Mouse (Mus musculus) forebrain, embryonic 14.5 days (tissue): ENCODE measurements around the gene Elof1. TPM values are rescaled to one million over a fixed set of nuclear protein-coding genes. Genes with fewer than 3 reads are reported as not detected.
"Not testable (repeated sequence)": the region's sequence is repeated elsewhere in the genome, so short reads cannot be mapped to it uniquely, and the experiment has no call there.

ENCODE experiments used
- ATAC-seq: fragments of 200-750 bp; cut with Nextera tagmentation; 2 replicates; pipeline ENCODE4 v1.8.0; 2017; ENCODE audit warnings: mild to moderate bottlenecking, moderate library complexity
- DNase-seq: peaks from one replicate; pipeline ENCODE4 v3.0.0-alpha.2; 2015; ENCODE audit warnings: low spot score
- H3K27ac ChIP-seq: fragments of 300-500 bp; sonication (generic); 2 replicates; pipeline ENCODE4 v1.5.1; 2014; ENCODE audit warnings: low read depth, mild to moderate bottlenecking, control low read depth, low read length, moderate library complexity
- H3K27me3 ChIP-seq: fragments of 300-500 bp; sonication (generic); replicated peaks from 2 replicates; pipeline ENCODE4 v1.6.1; 2014; ENCODE audit warnings: low read length, control low read depth, mixed read lengths; ENCODE audit not compliant: control insufficient read depth, insufficient read depth
- H3K36me3 ChIP-seq: fragments of 300-500 bp; sonication (generic); 2 replicates; pipeline ENCODE4 v1.6.1; 2014; ENCODE audit warnings: low read length, control low read depth; ENCODE audit not compliant: control insufficient read depth, insufficient read depth
- H3K4me1 ChIP-seq: fragments of 300-500 bp; sonication (generic); 2 replicates; pipeline ENCODE4 v1.6.1; 2014; ENCODE audit warnings: antibody characterized with exemption, low read length, control low read depth; ENCODE audit not compliant: control insufficient read depth, insufficient read depth
- H3K4me2 ChIP-seq: fragments of 300-500 bp; sonication (generic); 2 replicates; pipeline ENCODE4 v1.6.1; 2014; ENCODE audit warnings: mild to moderate bottlenecking, control low read depth, low read length
- H3K4me3 ChIP-seq: fragments of 300-500 bp; sonication (generic); 2 replicates; pipeline ENCODE4 v1.5.1; 2014; ENCODE audit warnings: low read depth, low read length, control low read depth
- H3K9ac ChIP-seq: fragments of 300-500 bp; sonication (generic); 2 replicates; pipeline ENCODE4 v1.6.1; 2014; ENCODE audit warnings: mild to moderate bottlenecking, low read length, control low read depth, moderate library complexity
- H3K9me3 ChIP-seq: fragments of 300-500 bp; sonication (generic); replicated peaks from 2 replicates; pipeline ENCODE4 v1.6.1; 2016; ENCODE audit warnings: low read length, control low read depth, mixed read lengths; ENCODE audit not compliant: control insufficient read depth
- WGBS: fragments of 180-500 bp; shearing (Covaris S2); extraction: QIAGEN DNeasy Blood & Tissue Kit; methylation state at CpG from one replicate; pipeline ENCODE4 v1.1.7; 2014; 5-methylcytosine and 5-hydroxymethylcytosine counted together
- polyA plus RNA-seq: library from polyadenylated mRNA; unstranded; fragments of >200 nt; fragmentation: Nextera tagmentation; extraction: Ambion mirVana; gene quantifications from 2 replicates; pipeline ENCODE4 v1.2.1, GENCODE M21; 2014

Gene Elof1
- polyA plus RNA-seq, 1 experiment from 2014 or later = 240 TPM

DNA sequence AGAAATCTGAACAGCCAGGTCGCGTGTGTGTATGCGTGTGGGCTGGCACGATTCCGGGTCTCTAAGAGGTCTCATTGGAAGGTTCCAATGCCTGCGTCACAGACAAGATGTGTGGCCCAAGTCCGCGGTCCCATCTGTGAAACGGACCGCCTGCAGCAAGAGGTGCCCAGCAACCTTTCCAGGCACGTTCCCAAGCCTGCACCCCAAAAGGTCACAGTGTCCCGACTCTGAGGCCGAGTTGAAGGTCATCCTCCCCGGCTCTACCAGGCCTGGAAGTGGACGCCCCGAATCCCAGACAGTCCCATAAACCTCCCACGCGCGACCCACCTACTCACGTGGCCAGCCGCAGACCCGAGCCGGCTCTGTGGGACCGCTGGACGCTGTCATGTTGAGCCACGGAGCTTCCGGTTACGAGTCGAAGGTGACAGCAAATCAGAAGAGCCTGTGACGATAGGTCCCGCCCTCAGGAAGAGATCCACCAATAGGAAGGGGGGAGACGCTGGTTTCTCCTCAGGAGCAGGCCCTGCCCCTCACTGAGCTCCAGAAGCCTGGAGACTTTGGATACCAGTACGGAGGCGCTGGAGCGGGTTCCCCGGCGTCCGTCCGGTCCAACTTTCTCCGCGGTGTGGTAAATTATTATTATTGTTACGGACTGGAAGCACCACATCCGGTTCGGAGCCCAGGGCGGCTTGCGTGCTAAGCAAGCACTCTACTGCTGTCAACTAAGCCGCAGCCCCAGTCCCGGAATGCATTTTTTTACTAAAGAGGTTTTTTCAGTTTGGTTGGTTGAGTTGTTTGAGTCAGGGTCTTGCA is 31.7 kb downstream of the Elof1 start, which contains the start of gene Ecsit:
TSS of gene Ecsit (minus strand) at position 417 of the 813 bp plus-strand sequence.
- Histone ChIP-seq H3K36me3 (0 out of 2 replicates have a peak, but pooled peaks cover 6% of the 10 kb centered on the region), H3K4me1 (no peaks in the 10 kb centered on the region; the same call in 1 of the 2 replicates), H3K4me3 (peak within 1 kb of the TSS; percentile 78), H3K27ac (peak within 1 kb of the TSS; percentile 21; the same call in 1 of the 2 replicates), H3K9me3 (no peaks in the 10 kb centered on the region), H3K27me3 (no peaks in the 10 kb centered on the region), H3K9ac (peak within 1 kb of the TSS; percentile 79), H3K4me2 (peak within 1 kb of the TSS; percentile 67)
- peak; percentile 98 for DNase-seq
- ATAC-seq = peak; percentile 100
- WGBS = under 1% methylated on average over 48 of the region's 48 CpGs

DNA sequence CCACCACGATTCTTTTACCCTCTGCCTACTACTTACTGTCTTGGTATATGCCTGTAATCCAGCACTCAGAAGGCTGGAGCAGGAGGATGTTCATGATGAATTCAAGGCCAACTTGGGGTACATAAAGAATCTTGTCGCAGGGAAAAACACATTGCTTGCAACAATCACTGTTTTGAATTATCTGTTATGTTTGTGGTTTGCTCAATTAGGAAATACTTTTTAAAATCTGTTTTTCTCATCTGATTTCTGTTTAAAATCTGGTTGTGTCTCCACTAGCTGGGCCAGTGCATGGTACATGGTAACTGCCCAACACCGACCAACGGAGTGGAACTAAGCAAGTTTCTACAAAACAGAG is 32.3 kb downstream of the Elof1 start:
- WGBS = 29% methylated on average over 4 of the region's 4 CpGs
- no peaks in the 10 kb centered on the region for H3K27me3 ChIP-seq
- H3K4me3 ChIP-seq = peak overlapping the region; percentile 78
- no peak for DNase-seq
- no peak for ATAC-seq
- H3K27ac ChIP-seq = no peak overlapping the region
- H3K9ac ChIP-seq = peak overlapping the region; percentile 79
- H3K4me1 ChIP-seq = no peaks in the 10 kb centered on the region; the same call in 1 of the 2 replicates
- 0 out of 2 replicates have a peak, but pooled peaks cover 11% of the 10 kb centered on the region for H3K36me3 ChIP-seq
- H3K9me3 ChIP-seq = no peaks in the 10 kb centered on the region
- H3K4me2 ChIP-seq = peak overlapping the region; percentile 67

- no peak overlapping the region for H3K4me2 ChIP-seq
- no peaks in the 10 kb centered on the region for H3K27me3 ChIP-seq
- peaks cover 45% of the 10 kb centered on the region for H3K36me3 ChIP-seq
- H3K9ac ChIP-seq = no peak overlapping the region
- WGBS = 96% methylated on average over 23 of the region's 23 CpGs
- no peak overlapping the region for H3K4me3 ChIP-seq
- H3K27ac ChIP-seq = no peak overlapping the region
- H3K9me3 ChIP-seq = no peaks in the 10 kb centered on the region
- no peak for ATAC-seq
- no peaks in the 10 kb centered on the region for H3K4me1 ChIP-seq
- no peak for DNase-seq
Observed at GRCm38 (mm10) chr9:22076223-22076622, 40.7 kb downstream of the Elof1 start.

GRCm38 (mm10) chr9:22075778-22076177 is 41.2 kb downstream of the Elof1 start:
- not testable (repeated sequence) for H3K27me3 ChIP-seq, H3K4me2 ChIP-seq, H3K9me3 ChIP-seq, H3K27ac ChIP-seq, H3K4me1 ChIP-seq, DNase-seq, ATAC-seq, H3K4me3 ChIP-seq, H3K9ac ChIP-seq
- WGBS = 79% methylated on average over 5 of the region's 5 CpGs
- H3K36me3 ChIP-seq = peaks cover 45% of the 10 kb centered on the region

DNA sequence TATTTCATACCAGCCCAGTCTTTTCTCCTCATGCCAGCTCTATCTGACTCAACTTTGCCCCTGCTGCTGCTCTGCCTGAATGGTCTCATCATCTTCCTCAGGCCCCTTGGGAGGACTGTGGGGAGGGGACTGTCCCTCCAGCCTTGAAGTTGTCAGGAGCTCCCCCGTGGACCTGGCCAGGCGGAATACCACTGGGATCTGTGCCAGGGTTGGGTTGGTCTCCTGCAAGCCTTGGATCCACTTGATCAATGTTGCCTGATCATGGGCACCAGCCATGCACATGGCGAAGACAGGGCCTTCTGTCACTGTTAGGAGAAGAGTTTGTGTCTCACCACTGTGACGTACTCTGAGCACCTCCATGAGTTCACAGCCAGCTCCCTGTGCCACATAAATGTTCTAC is 44.7 kb downstream of the Elof1 start:
- Histone ChIP-seq H3K4me2 (no peak overlapping the region), H3K4me3 (no peak overlapping the region), H3K27ac (no peak overlapping the region), H3K4me1 (peaks cover 6% of the 10 kb centered on the region), H3K27me3 (no peaks in the 10 kb centered on the region), H3K36me3 (peaks cover 48% of the 10 kb centered on the region), H3K9me3 (no peaks in the 10 kb centered on the region), H3K9ac (no peak overlapping the region)
- ATAC-seq (no peak), DNase-seq (no peak)
- 98% methylated on average over 4 of the region's 4 CpGs for WGBS

GRCm38 (mm10) chr9:22070791-22071573 is 46.0 kb downstream of the Elof1 start, which contains the start of the genes Gm49318 and Zfp653:
Gm49318 (minus strand) TSS chr9:22071259.
Zfp653 (minus strand) TSS chr9:22071376.
- peaks cover 50% of the 10 kb centered on the region for H3K36me3 ChIP-seq
- H3K27ac ChIP-seq = peak within 1 kb of the TSS; percentile 97
- peak within 1 kb of the TSS; percentile 93 for H3K9ac ChIP-seq
- peak within 1 kb of the TSS; percentile 58 for H3K4me2 ChIP-seq
- ATAC-seq = peak; percentile 98
- peak; percentile 98 for DNase-seq
- H3K4me3 ChIP-seq = peak within 1 kb of the TSS; percentile 87
- under 1% methylated on average over 77 of the region's 87 CpGs for WGBS
- no peaks in the 10 kb centered on the region for H3K9me3 ChIP-seq
- no peaks in the 10 kb centered on the region for H3K27me3 ChIP-seq
- H3K4me1 ChIP-seq = peaks cover 6% of the 10 kb centered on the region

DNA sequence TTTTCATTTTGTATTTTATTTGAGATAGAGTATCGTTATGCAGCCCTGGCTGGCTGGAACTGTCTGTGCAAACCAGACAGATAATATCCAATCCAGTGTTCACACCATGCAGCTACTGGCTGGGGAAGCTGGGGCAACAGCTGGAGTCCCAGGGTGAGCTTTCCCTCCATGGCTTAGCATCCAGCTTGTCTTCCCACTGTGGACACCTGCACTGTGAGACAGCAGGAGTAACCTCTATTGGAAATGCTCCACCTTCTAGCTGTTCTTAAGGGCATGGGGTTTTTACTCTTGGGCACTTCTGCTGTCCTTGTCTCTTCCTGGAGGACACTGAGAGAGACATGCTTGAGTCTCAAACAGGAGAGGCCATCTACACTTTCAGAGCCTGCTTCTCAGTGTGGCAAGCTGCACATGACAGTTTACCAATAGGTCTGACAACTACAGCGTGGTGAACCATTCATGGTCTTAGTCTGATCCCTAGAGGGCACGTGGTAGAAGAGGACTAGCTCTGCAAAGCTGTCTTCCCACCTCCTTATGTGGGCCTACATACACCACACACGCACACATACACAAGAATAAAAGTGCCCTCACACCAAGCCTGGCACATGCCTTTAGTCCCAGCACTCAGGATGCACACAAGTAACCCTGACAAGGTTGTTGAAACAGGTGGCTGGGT is 47.0 kb downstream of the Elof1 start:
- Histone ChIP-seq H3K27me3 (no peaks in the 10 kb centered on the region), H3K36me3 (peaks cover 56% of the 10 kb centered on the region), H3K4me3 (peak overlapping the region; percentile 87), H3K4me2 (peak overlapping the region; percentile 58), H3K9ac (peak overlapping the region; percentile 93), H3K9me3 (no peaks in the 10 kb centered on the region), H3K27ac (0 out of 2 replicates have a peak overlapping the region, but pooled peaks have one; percentile 97), H3K4me1 (peaks cover 6% of the 10 kb centered on the region)
- ATAC-seq (peak; percentile 11), DNase-seq (no peak)
- 74% methylated on average over 4 of the region's 4 CpGs for WGBS

DNA sequence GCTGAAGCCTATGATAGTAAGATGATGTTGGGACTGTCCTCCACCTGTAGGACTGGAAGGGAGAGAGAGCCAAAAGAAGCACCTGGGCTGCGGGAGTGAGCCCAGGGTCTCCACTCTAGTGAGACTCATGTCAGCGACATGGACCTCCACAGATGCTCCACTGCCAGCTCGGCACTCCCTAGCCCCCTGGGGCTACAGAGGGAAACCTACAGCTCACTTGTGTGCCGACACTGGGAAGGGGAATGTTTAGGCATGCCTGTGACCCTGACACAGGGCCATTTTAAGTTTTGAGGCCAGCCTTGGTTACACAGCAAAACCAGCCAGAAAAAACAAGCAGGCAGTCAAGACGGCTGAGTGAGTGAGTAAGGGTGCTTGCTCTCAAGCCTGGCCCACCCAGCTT is 49.8 kb downstream of the Elof1 start:
- Histone ChIP-seq H3K4me1 (peaks cover 6% of the 10 kb centered on the region), H3K9me3 (no peaks in the 10 kb centered on the region), H3K36me3 (peaks cover 57% of the 10 kb centered on the region), H3K4me2 (no peak overlapping the region), H3K27me3 (no peaks in the 10 kb centered on the region), H3K27ac (no peak overlapping the region), H3K9ac (no peak overlapping the region), H3K4me3 (no peak overlapping the region)
- no peak for ATAC-seq
- DNase-seq = no peak
- 84% methylated on average over 5 of the region's 5 CpGs for WGBS
